Mouse (Mus musculus): ENCODE measurements at regions not wholly inside any gene's neighbourhood (a gene's known extent, or its start where the extent isn't known, plus 50 kb on each side); places are given as distances from the start of the nearest gene placed in this dataset.

GRCm38 (mm10) chr14:114781821-114782220, 310.2 kb upstream of the Gpc5 start:
- no peak for TF ChIP-seq POLR2A (IDR thresholded peaks at IDR 0.05; ENCODE audit: low read depth, low read length)
- TF ChIP-seq CTCF (IDR thresholded peaks at IDR 0.05; ENCODE audit: borderline replicate concordance, insufficient read depth, low read length): no peak
